Mouse (Mus musculus): ENCODE results near the gene Adam15.

DNA sequence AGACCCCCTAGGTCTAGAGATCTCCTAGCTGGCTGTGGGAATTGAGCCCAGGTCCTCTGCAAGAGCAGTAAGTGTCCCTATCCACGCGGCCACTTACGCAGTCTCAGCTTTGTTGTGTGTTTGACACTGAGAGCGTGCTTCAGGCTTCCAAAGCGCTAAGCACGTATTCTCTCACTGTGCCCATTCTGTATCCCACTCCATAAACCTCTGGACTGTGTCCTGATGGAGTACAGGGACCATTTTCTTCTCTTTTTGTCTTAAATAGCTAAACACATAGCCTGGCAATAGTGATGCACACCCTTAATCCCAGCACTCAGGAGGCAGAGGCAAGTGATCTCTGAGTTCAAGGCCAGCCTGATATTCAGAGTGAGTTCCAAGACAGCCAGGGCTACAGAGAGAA is 50.9 kb downstream of the Adam15 start:
- TF ChIP-seq CTCF (IDR thresholded peaks at IDR 0.05; ENCODE audit: borderline replicate concordance, insufficient read depth, low read length) (no peak), POLR2A (IDR thresholded peaks at IDR 0.05; ENCODE audit: low read depth, low read length) (no peak)

Data from embryonic fibroblast, embryonic 13.5 days (primary cell).